Mouse (Mus musculus) stomach, postnatal 0 days (tissue): Measurements from ENCODE around the gene Osgepl1.

Experiments
- CTCF ChIP-seq: IDR thresholded peaks from 2 replicates; pipeline ENCODE4 v1.5.1; 2016; ENCODE audit warnings: antibody characterized with exemption, low read depth, mild to moderate bottlenecking, moderate library complexity
- EP300 ChIP-seq: optimal IDR thresholded peaks from 2 replicates; pipeline ENCODE3; 2016; ENCODE audit warnings: antibody characterized with exemption

GRCm38 (mm10) chr1:53352327-53353261, 39.2 kb downstream of the Osgepl1 start, which contains the start of the genes Asdurf, Gm28551 and Asnsd1:
- TF ChIP-seq CTCF, result peak; percentile 78
- no peak for TF ChIP-seq EP300
